Comparison of ENCODE assay signal across 13 mouse cellular contexts in genomic region chr9:95546679-95547078, GRCm38 (mm10). TPM values are rescaled to one million over a fixed set of nuclear protein-coding genes. Genes with fewer than 3 reads are reported as not detected.
A peak's percentile ranks its signal among the peaks of the same experiment; 100 is the strongest.
DNase-seq lines count a peak whose midpoint lies in the region; ATAC-seq and TF ChIP-seq lines count a peak whose summit lies in the region.
"Had no signal": no experiment of that assay in that cellular context is flagged by ENCODE, and none has a peak within 500 bp of the region (broad histone marks: within the 10 kb centered on the region; RNA-seq: fewer than 3 reads in every experiment).

No protein-coding gene starts in this region.

- H3K9ac ChIP-seq in heart, embryonic 11.5 days (ENCODE audit: low read depth, low read length) = no peak overlapping the region
- no peak overlapping the region for H3K9ac ChIP-seq in heart, adult 2 months (ENCODE audit: low read depth, low read length)
- H3K9ac ChIP-seq in MEL (ENCODE audit: control insufficient read depth, low read depth, low read length, poor library complexity, severe bottlenecking) = peak overlapping the region; percentile 56
- no peak overlapping the region for H3K9ac ChIP-seq in intestine, embryonic 16.5 days (ENCODE audit: low read depth, low read length)
- H3K9ac ChIP-seq: hindbrain, embryonic 14.5 days; limb, embryonic 12.5 days had no signal

- H3K27ac ChIP-seq in heart, embryonic 11.5 days (ENCODE audit: low read depth, low read length) = no peak overlapping the region
- no peak overlapping the region for H3K27ac ChIP-seq in heart, adult 2 months
- H3K27ac ChIP-seq in MEL (ENCODE audit: control insufficient read depth, low read depth, low read length) = peak overlapping the region; percentile 70
- H3K27ac ChIP-seq in intestine, embryonic 16.5 days (ENCODE audit: low read length) = no peak overlapping the region
- H3K27ac ChIP-seq: hindbrain, embryonic 14.5 days; limb, embryonic 12.5 days had no signal

- H3K79me2 ChIP-seq in heart, adult 2 months (replicated peaks; ENCODE audit: control insufficient read depth, insufficient read depth, low read length) = no peaks in the 10 kb centered on the region
- no peaks in the 10 kb centered on the region for H3K79me2 ChIP-seq in MEL (ENCODE audit: control insufficient read depth, insufficient read depth, low read length, poor library complexity)

- no peaks in the 10 kb centered on the region for H3K36me3 ChIP-seq in heart, embryonic 11.5 days (ENCODE audit: control insufficient read depth, insufficient read depth, low read length)
- H3K36me3 ChIP-seq in heart, adult 2 months (ENCODE audit: control insufficient read depth, insufficient read depth, low read length) = no peaks in the 10 kb centered on the region
- H3K36me3 ChIP-seq in MEL (ENCODE audit: control insufficient read depth in 1 of 2, insufficient read depth in 2 of 2, low read length in 2 of 2) = peaks cover 0 to 23% of the 10 kb centered on the region in 2 experiments; a peak in 2 of 4 replicates
- H3K36me3 ChIP-seq in intestine, embryonic 16.5 days (ENCODE audit: control insufficient read depth, insufficient read depth, low read length) = no peaks in the 10 kb centered on the region
- H3K36me3 ChIP-seq: limb, embryonic 12.5 days had no signal

- DNase-seq in heart, adult 2 months = no peak
- peak; percentile 87 for DNase-seq in MEL (ENCODE audit: low read depth, low spot score)
- no peak for DNase-seq in layer of hippocampus, postnatal 36 days
- no peak for DNase-seq in cerebellum, adult 11 months
- DNase-seq in thymus, postnatal 25 days = no peak
- DNase-seq: cerebellum, postnatal 36 days; kidney, postnatal 10 days; lung, postnatal 4 days had no signal

- H3K4me2 ChIP-seq in heart, embryonic 11.5 days = no peak overlapping the region
- no peak overlapping the region for H3K4me2 ChIP-seq in intestine, embryonic 16.5 days (ENCODE audit: low read depth, low read length)
- H3K4me2 ChIP-seq: hindbrain, embryonic 14.5 days; limb, embryonic 12.5 days had no signal

- TF ChIP-seq RAD21 in MEL (IDR thresholded peaks at IDR 0.05; ENCODE audit: low read depth, low read length) = no peak

- no peaks in the 10 kb centered on the region for H3K27me3 ChIP-seq in heart, embryonic 11.5 days (ENCODE audit: control insufficient read depth, insufficient read depth, low read length)
- H3K27me3 ChIP-seq in heart, adult 2 months (ENCODE audit: control insufficient read depth, insufficient read depth, low read length) = no peaks in the 10 kb centered on the region
- H3K27me3 ChIP-seq in MEL (ENCODE audit: control insufficient read depth in 1 of 2, insufficient read depth in 2 of 2, low read length in 2 of 2) = no peaks in the 10 kb centered on the region
- H3K27me3 ChIP-seq in intestine, embryonic 16.5 days (replicated peaks; ENCODE audit: control insufficient read depth, insufficient read depth, low read length) = no peaks in the 10 kb centered on the region
- H3K27me3 ChIP-seq: limb, embryonic 12.5 days had no signal

- H3K9me3 ChIP-seq in heart, embryonic 11.5 days (replicated peaks; ENCODE audit: control insufficient read depth, low read length) = no peaks in the 10 kb centered on the region
- H3K9me3 ChIP-seq in MEL (replicated peaks; ENCODE audit: insufficient read depth, low read length) = no peaks in the 10 kb centered on the region
- no peaks in the 10 kb centered on the region for H3K9me3 ChIP-seq in intestine, embryonic 16.5 days (ENCODE audit: control insufficient read depth, low read length)
- H3K9me3 ChIP-seq: limb, embryonic 12.5 days had no signal

- peaks cover 15% of the 10 kb centered on the region; the same call in 1 of the 2 replicates for H3K4me1 ChIP-seq in heart, embryonic 11.5 days (ENCODE audit: control insufficient read depth, insufficient read depth, low read length)
- H3K4me1 ChIP-seq in heart, adult 2 months (ENCODE audit: control insufficient read depth, insufficient read depth, low read length) = peaks cover 3% of the 10 kb centered on the region; the same call in 1 of the 2 replicates
- peaks cover 10 to 25% of the 10 kb centered on the region in 2 experiments for H3K4me1 ChIP-seq in MEL (ENCODE audit: control insufficient read depth in 1 of 2, insufficient read depth in 2 of 2, low read length in 2 of 2)
- H3K4me1 ChIP-seq in intestine, embryonic 16.5 days (ENCODE audit: control insufficient read depth, insufficient read depth, low read length) = no peaks in the 10 kb centered on the region
- H3K4me1 ChIP-seq: limb, embryonic 12.5 days had no signal

- no peak for TF ChIP-seq EP300 in heart, adult 2 months (IDR thresholded peaks at IDR 0.05; ENCODE audit: insufficient read depth, low read depth, low read length)
- peak in 1 of 2 experiments; percentile 11; a peak in 1 of 4 replicates for TF ChIP-seq EP300 in MEL (IDR thresholded peaks at IDR 0.05; ENCODE audit: low read depth in 1 of 2, low read length in 2 of 2)

- intact Hi-C loops in heart, adult 2 months (cut with DNase I) = loop anchor here (5.0 kb wide), 1 partner anchor 51 kb away; no protein-coding TSS in a partner anchor

- no peak for TF ChIP-seq CTCF in heart, adult 2 months (IDR thresholded peaks at IDR 0.05)
- no peak for TF ChIP-seq CTCF in MEL (IDR thresholded peaks at IDR 0.05 in 2 of 3, conservative IDR thresholded peaks at IDR 0.05 in 1 of 3; ENCODE audit: control insufficient read depth in 1 of 3, insufficient read depth in 1 of 3, low read depth in 2 of 3, low read length in 3 of 3, poor library complexity in 1 of 3, severe bottlenecking in 1 of 3)

- no peak overlapping the region for H3K4me3 ChIP-seq in heart, embryonic 11.5 days (ENCODE audit: low read depth, low read length)
- H3K4me3 ChIP-seq in heart, adult 2 months = no peak overlapping the region
- H3K4me3 ChIP-seq in MEL (ENCODE audit: control insufficient read depth in 1 of 2, insufficient read depth in 1 of 2, low read depth in 2 of 2, low read length in 2 of 2) = peak overlapping the region; percentile 17 to 27; a peak in 3 of 4 replicates
- H3K4me3 ChIP-seq in intestine, embryonic 16.5 days (ENCODE audit: low read length) = no peak overlapping the region
- H3K4me3 ChIP-seq: limb, embryonic 12.5 days had no signal

- 59% methylated on average over 7 of the region's 7 CpGs for WGBS in heart, embryonic 11.5 days (ENCODE audit: insufficient replicate concordance)
- WGBS in heart, adult 2 months = 24% methylated on average over 7 of the region's 7 CpGs
- 46% methylated on average over 7 of the region's 7 CpGs for WGBS in intestine, embryonic 16.5 days

- peak; percentile 81; the same call in 1 of the 2 replicates for ATAC-seq in heart, embryonic 11.5 days (replicated peaks; ENCODE audit: insufficient number of reproducible peaks, low FRiP score, low TSS enrichment)
- 0 out of 2 replicates have a peak, but pooled peaks have one; percentile 50 for ATAC-seq in intestine, embryonic 16.5 days
- ATAC-seq in megakaryocyte-erythroid progenitor cell, adult 5-6 weeks (replicated peaks; ENCODE audit: low FRiP score, low TSS enrichment, poor library complexity, severe bottlenecking) = peak; percentile 81

- no peak for TF ChIP-seq POLR2A in heart, adult 2 months (IDR thresholded peaks at IDR 0.05; ENCODE audit: insufficient read depth, low read depth, low read length)
- no peak for TF ChIP-seq POLR2A in MEL (IDR thresholded peaks at IDR 0.05; ENCODE audit: control insufficient read depth in 1 of 2, insufficient read depth in 1 of 2, low read depth in 1 of 2, low read length in 2 of 2, poor library complexity in 1 of 2)

TF ChIP-seq in MEL, 35 proteins besides CTCF, POLR2A, EP300 and RAD21:
- TF ChIP-seq MXI1 (IDR thresholded peaks at IDR 0.05; ENCODE audit: low read depth, low read length) (peak; percentile 72), MAFK (IDR thresholded peaks at IDR 0.05; ENCODE audit: borderline replicate concordance, low read depth, low read length) (peak; percentile 90), ETS1 (IDR thresholded peaks at IDR 0.05; ENCODE audit: low read depth, low read length) (peak; percentile 61), SIN3A (IDR thresholded peaks at IDR 0.05; ENCODE audit: low read length) (peak; percentile 57; the same call in 1 of the 2 replicates), KAT2A (conservative IDR thresholded peaks at IDR 0.05; ENCODE audit: low read depth, low read length) (no peak), TCF12 (IDR thresholded peaks at IDR 0.05; ENCODE audit: low read depth, low read length) (no peak), MAZ (IDR thresholded peaks at IDR 0.05; ENCODE audit: low read depth, low read length) (no peak; the same call in 1 of the 2 replicates), MYC (IDR thresholded peaks at IDR 0.05; ENCODE audit: low read depth, low read length) (0 out of 2 replicates have a peak, but pooled peaks have one; percentile 14), GABPA (IDR thresholded peaks at IDR 0.05; ENCODE audit: low read depth, low read length) (0 out of 2 replicates have a peak, but pooled peaks have one; percentile 42), NRF1 (IDR thresholded peaks at IDR 0.05; ENCODE audit: insufficient read depth, low read depth, low read length, poor library complexity, severe bottlenecking) (0 out of 2 replicates have a peak, but pooled peaks have one; percentile 12)

RNA-seq across cellular contexts. Expression of gene Paqr9, which starts 12.8 kb away (rescaled TPM):
- polyA plus RNA-seq in heart, embryonic 11.5 days (2014; fragmentation: Nextera tagmentation; extraction: Ambion mirVana) = 0.70 and 0.86 TPM in 2 replicates
- total RNA-seq in heart, adult 2 months (2021) = 10 to 100 TPM; 38.5 to 42.5 TPM
- 21.3 and 26.7 TPM in 2 replicates for polyA plus RNA-seq in heart, adult 2 months (2012; rRNA removed)
- total RNA-seq in MEL (2012; rRNA removed) = 13.4 and 18.0 TPM in 2 replicates
- 10 to 100 TPM; 24.8 to 46.0 TPM for polyA plus RNA-seq in MEL (2012; ENCODE audit: insufficient read depth in 1 of 2, insufficient read length in 2 of 2, low read depth in 1 of 2, low replicate concordance in 2 of 2, missing spikeins in 1 of 2)
- polyA plus RNA-seq in intestine, embryonic 16.5 days (2015; fragmentation: Nextera tagmentation; extraction: Ambion mirVana) = 0.67 and 0.87 TPM in 2 replicates
- total RNA-seq in megakaryocyte-erythroid progenitor cell, adult 5-6 weeks (2014; fragmentation: Nextera tagmentation) = 31.8 and 38.8 TPM in 2 replicates
- 18.1 and 22.1 TPM in 2 replicates for total RNA-seq in megakaryocyte-erythroid progenitor cell, adult 5-6 weeks (2017)
- total RNA-seq in layer of hippocampus, postnatal 36 days (2021) = 10 to 100 TPM; 50.6 to 51.6 TPM

RNA-seq across cellular contexts. Expression of gene U2surp, which starts 34.9 kb away (rescaled TPM):
- polyA plus RNA-seq in heart, embryonic 11.5 days (2014; fragmentation: Nextera tagmentation; extraction: Ambion mirVana) = 89.0 and 102 TPM in 2 replicates
- 10 to 100 TPM; 31.9 to 39.9 TPM for total RNA-seq in heart, adult 2 months (2021)
- polyA plus RNA-seq in heart, adult 2 months (2012; rRNA removed) = 3.4 and 8.0 TPM in 2 replicates
- total RNA-seq in MEL (2012; rRNA removed) = 69.0 and 70.8 TPM in 2 replicates
- 100 to 1,000 TPM in 1 of 2 experiments, 10 to 100 TPM in 1; 72.1 to 244 TPM for polyA plus RNA-seq in MEL (2012; ENCODE audit: insufficient read depth in 1 of 2, insufficient read length in 2 of 2, low read depth in 1 of 2, low replicate concordance in 2 of 2, missing spikeins in 1 of 2)
- polyA plus RNA-seq in intestine, embryonic 16.5 days (2015; fragmentation: Nextera tagmentation; extraction: Ambion mirVana) = 103 and 109 TPM in 2 replicates
- total RNA-seq in megakaryocyte-erythroid progenitor cell, adult 5-6 weeks (2014; fragmentation: Nextera tagmentation) = 96.6 and 116 TPM in 2 replicates
- total RNA-seq in megakaryocyte-erythroid progenitor cell, adult 5-6 weeks (2017) = 251 and 271 TPM in 2 replicates
- 10 to 100 TPM; 67.0 to 68.8 TPM for total RNA-seq in layer of hippocampus, postnatal 36 days (2021)

Comparison
In these comparisons a context has a peak if more than half of its experiments do, and no peak if none do; other contexts are left out.
1. H3K4me3 ChIP-seq: peak in MEL (2 of 2); none in heart, embryonic 11.5 days (single experiment), heart, adult 2 months (single experiment) and intestine, embryonic 16.5 days (single experiment).
2. Peak in every context shown above with its lines, with median percentiles within 50 percentile points of each other: ATAC-seq.